Mouse (Mus musculus): Measurements from ENCODE around the gene Nkiras2.
"Not testable (repeated sequence)": the region's sequence is repeated elsewhere in the genome, so short reads cannot be mapped to it uniquely, and the experiment has no call there.

Gene Nkiras2

DNA sequence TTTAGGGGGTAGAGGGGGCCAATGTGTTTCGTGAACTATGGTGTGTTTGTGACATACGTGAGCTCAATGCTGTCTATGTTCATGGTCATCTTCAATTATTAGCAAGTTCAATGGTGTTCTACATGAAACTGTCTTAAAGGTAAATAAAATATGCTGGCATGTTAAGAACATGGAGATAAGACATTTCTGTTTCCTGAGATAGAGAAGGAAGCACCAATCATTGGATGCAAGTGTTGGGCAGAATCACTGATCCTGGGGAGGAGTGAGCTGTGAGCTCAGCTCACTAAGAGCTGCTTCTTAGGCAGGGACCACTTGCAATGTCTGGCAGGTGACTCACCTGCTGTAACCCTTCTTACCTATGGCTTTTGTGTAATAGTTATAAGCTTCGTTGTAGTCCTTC is 17.7 kb upstream of the Nkiras2 start:
- DNase-seq (ENCODE audit: low read depth): no peak

DNA sequence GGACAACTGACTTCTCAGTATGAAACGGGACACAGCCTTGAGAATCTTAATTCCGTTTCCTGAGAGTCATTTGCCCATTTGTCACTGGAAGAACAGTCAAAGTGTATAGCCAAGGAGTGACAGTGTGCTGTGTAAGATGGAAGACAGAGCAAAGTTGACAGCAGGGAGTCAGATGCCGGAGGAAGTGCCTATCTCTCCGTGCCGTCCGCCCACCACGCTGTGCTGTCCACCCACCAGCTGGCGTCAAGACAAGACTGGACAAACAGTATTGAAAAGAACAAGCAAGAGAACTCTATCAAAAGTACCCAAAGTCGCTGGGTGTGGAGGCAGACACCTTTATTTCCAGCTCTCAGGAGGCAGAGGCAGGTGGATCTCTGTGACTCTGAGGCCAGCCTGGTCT is 15.9 kb upstream of the Nkiras2 start:
- no peak for DNase-seq (ENCODE audit: low read depth)

DNA sequence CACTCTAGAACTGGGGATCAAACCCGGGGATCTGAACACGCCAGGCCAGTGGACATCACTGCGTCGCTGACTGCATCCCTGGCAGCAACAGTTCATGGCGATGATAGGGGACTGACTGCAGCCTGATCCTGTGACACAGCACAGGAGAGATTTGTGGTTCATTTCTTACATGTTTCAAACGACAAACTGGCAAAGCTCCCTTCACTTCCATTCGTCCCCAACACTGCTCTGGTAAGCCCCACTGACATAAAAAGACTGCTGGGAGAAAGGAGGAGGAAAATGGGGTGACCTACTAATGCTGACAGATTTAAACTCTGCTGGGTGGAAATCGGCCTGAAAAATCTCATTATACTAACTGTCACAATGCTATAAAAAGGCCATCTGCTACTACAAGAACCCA is 15.2 kb upstream of the Nkiras2 start:
- DNase-seq (ENCODE audit: low read depth): no peak

DNA sequence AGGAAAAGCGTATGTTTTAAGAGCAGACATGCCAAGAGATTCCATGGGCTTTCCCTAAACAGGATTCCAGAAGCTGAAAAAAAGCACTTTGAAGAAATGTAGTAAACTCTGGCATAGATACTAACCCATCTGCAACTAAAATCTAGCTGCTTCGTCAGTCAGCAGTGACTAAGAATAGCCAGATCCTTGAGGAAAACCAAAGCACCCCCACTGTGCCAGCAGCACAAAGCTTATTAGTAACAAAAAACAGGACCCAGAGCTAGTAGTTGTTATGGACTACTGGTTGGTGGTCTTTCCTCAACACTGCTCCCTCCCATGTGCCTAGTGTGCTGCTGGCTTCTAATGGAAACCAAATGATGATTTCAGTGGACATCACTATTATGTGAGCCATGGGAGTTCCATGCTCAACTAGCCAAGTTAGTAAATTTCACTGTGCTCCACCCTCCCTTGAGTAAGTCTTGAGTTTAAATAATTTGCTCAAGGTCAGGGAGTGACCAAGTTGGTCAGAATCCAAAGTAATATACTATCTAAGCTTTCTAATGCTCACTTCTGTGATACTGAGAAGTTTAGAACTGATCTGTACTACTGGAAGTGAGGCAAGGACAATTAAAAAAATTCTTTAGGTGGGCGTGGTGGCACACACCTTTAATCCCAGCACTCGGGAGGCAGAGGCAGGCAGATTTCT is 14.6 kb upstream of the Nkiras2 start:
- DNase-seq (ENCODE audit: low read depth): no peak

DNA sequence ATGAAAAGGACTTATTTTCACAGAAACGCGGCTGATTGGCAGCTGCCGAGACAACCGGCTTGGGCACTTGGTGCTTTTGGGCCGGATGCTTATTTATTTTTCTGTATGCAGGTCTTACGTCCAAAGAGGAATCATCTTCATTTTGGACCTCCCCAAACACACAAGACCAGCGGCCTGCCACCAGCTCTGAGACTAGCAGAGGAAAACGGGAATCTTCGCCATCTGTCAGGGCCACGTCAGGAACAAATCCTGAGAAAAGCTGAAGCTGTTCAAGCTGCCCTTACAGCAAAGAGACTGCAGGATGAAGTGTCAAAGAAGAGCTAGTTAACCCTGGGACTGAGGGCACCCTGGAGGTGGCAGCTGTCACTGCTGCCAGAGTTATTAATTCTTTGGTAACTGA is 13.6 kb upstream of the Nkiras2 start:
- no peak for DNase-seq (ENCODE audit: low read depth)

DNA sequence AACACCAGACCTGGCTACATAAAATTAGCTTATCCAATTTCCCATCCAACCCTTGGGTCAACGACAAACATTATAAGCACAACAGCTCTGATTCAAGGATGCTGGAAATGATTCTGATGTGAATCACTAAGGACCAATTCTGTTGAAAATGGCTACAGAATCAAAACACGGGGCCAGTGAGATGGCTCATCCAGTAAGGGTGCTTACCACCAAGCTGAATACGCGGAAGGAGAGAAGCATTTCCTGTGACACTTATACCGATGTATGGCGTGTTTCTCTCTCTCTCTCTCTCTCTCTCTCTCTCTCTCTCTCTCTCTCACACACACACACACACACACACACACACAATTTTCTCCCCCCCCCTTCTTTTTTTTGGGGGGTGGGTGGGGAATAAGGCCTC is 11.9 kb upstream of the Nkiras2 start:
- DNase-seq (ENCODE audit: low read depth): no peak

DNA sequence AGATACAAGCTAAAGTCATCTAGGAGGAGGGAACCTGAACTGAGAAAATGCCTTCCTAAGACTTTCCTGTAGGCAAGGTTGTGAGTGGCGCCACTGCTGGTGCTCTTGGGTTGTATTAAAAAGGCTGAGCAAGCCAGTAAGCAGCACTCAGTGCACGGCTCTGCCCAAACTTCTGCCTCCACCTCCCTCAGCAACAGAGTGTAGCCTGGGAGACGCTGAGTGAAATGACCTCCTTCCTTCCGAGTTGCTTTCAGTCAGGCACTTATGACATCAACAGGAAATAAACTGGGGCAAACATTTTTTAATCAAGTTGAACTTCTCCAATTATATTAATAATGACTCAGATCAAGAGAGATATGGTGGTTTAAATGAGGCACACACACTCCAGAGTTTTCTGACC is 10.2 kb upstream of the Nkiras2 start:
- no peak for DNase-seq (ENCODE audit: low read depth)

DNA sequence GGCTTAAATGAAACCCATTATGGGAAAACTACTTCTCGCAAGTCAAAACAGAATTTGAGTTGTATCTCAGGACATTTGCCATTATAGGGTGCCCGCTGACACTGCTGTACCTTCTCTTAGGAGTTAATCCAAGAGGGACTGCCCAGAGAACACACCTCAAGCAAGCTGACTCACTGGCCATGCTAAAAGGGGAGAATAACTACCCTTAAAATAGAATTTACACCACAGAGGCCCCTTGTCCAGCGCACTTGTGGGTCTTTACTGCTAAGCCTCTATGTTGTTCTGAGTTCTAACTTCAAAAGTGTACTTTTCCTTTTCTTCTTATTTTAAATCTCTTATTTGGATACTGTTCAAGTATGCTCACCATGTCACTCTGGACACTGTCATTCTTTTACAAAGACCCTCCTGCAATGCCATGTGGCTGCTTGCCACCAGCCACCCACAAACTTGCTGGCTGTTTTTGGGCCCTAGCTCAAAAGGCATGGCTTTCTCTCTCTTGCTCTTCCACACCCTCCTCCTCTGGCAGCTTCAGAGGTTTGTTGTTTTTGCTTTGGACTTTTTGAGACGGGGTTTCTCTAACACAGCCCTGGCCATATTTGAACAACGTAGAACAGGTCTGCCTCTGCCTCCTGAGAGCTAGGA is 9.6 kb upstream of the Nkiras2 start:
- no peak for DNase-seq (ENCODE audit: low read depth)

DNA sequence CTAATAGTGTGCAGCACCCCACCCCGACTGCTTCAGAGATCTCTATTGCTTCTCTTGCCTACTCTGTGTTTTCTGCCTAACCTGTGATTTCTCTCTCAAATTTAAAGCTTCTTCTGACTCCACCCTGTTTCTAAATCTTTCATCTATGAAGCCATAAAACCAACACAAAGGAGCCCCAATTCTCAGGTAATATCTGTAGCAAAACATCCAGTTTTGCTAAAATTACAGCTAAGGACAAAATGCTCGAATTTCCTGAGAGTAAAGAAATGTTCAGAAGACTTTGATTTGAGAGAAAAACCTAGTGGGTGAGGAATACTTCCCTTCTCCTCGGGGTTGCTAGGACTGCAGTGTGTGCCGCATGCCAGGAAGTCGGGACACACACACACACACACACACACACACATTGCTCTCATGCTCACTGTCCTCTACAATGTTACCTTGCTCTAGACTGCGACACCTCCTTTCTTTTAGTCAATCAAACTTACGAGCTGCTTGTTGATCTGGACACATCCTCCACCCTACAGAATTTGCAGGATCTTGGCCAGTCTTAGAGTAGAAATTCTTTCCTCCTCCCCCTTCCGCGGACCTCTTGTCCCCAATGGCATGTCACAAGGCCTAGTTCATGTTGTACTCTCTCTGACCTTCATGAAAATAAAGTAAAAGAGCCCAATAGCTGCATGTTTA is 8.9 kb upstream of the Nkiras2 start:
- no peak for DNase-seq (ENCODE audit: low read depth)

DNA sequence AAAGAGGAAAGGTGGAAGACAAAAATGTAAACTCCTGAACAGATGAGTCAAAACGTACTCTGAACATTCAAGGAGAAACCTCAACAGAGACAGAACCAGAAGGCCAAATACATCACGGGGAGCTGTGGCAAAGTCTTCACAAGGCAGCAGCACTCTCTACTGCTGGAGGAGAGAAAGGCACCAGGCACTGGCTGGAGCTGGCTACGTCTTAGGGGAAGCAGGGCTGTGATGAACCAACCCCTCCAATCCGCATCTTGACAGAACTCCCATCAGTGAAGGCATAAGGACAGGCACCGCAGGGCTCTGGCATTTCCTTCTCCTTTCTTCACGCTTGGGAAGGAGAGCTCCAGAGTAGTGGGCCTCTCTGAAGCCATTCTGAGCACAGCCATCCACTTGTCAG is 7.4 kb upstream of the Nkiras2 start:
- DNase-seq (ENCODE audit: low read depth): no peak

DNA sequence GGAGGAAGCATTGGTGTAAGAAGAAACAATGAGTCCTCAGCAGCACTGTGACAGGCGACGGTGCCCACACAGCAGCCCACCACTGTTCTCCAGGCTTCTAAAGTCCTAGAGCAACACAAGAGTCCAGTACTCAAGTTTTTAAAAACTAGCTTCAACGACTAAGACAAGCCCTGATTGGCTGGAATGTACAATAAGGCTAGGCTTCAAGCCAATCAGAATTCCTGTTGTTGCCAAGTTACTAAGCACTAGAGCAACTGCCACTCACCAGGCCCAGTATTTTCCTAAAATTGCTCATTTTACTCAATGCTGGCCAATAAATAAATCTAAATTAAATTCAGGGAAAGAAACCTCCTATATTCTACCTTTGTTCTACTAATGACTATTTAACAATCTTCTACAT is 5.8 kb upstream of the Nkiras2 start:
- DNase-seq (ENCODE audit: low read depth): no peak

DNA sequence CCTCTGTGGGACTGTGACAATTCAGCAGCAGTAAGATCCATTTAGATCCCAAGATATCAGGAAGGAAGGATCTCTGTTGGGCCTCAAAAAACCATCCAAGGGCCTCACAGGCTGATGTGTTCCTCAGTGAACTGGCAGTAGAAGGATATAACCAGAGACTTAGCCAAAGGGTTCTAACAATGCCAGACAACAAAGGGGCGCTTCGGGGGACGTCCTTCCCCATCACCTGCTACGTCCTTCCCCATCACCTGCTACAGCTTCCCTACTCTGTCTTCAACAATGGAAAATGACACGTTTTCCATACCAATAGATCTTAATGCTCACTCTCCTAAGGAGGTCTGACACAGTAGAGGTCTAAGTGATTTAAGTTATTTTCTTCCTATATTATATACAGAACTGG is 2.7 kb upstream of the Nkiras2 start:
- DNase-seq (ENCODE audit: low read depth): no peak

DNA sequence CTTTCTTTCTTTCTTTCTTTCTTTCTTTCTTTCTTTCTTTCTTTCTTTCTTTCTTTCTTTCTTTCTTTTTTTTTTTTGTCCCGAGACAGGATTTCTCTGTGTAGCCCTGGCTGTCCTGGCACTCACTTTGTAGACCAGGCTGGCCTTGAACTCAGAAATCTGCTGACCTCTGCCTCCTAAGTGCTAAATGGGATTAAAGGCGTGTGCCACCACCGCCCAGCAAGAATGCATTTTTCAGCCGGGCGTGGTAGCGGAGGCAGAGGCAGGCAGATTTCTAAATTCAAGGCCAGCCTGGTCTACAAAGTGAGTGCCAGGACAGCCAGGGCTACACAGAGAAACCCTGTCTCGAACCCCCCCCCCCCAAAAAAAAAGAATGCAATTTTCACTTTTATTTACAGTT is 2.2 kb upstream of the Nkiras2 start:
- DNase-seq (ENCODE audit: low read depth): not testable (repeated sequence)

DNA sequence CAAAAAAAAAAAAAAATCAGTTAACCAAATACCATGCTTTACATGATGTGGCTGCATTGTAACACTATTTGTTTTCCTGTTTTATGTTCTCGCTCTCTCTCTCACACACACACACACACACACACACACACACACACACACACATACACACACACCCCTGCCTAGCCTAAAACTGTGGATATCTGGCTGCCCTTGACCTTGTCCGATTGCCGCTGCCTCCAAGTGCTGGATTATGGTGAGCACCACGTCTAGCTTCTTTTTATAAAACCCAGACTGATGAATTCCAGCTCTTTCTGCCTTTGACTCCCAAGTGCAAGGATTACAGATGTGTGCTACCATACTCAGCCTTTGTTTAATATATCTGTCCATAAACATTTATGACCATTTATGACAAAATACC is 1.6 kb upstream of the Nkiras2 start:
- no peak for DNase-seq (ENCODE audit: low read depth)

DNA sequence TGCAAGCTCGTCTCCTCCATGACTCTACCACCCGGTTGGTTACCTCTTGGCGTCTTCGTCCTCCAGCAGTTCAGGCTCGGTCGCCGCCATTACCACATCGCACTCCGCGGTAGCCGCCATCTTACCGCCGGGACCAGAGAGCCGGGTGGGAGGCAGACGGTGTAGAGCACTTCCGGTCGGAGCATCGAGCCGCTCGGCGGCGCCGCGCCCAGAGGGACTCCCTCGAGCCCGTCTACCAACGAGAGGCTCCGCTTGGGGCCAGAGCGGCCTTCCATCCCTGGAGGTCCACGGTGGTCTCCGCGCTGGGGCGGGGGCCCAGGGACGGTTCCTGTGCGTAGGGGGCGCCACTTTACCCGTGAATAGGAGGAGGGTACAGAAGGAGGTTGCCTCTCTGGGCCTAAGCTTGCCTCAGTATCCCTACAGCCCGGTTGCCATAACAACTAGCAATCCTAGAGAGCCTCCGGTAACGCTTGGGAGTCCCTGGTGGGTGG is 486 bp downstream of the Nkiras2 start:
- DNase-seq (ENCODE audit: low read depth): peak; percentile 89

DNA sequence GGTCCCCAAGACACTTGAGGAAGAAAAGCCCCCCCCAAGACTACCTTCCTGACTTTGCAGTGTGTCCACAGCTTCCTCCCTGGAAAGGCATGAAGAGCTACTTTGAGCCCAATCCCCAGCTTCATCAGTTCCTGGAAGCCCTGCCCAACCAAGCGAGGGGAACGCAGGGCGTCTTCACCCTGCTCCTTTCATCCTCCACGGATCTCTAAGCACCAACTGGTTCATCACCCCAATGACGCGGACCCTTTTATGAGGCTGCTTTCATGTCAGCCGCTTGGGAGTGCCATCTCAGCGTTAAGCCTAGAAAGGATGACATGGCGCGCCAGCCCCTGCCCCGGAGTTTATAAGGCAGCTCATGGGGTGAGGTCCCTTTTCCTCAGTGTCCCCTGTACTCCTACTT is 938 bp downstream of the Nkiras2 start, which contains the start of gene Dnajc7:
Dnajc7 (minus strand) TSS at position 187 of the 400 bp plus-strand sequence.
- DNase-seq (ENCODE audit: low read depth): no peak

DNA sequence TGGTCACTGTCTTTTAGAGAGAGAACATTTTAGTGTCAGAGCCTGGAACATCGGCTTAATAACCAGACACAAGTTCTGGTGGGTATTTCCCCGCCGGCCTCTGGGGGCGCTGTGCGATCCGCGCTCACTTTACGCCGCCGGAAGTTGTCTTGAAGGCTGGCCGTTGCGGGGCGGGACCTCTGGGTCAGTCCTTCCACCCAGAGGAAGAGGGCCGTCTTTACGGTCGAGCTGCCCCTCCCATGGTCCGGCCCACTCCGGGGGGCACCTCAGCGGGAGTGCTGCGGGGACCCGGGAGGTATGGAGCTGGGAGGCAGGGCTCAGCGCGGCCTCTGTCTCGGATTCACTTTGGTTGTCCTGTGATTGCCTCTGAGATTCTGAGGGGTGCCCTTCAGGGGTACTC is 3.7 kb downstream of the Nkiras2 start:
- DNase-seq (ENCODE audit: low read depth): peak; percentile 87

DNA sequence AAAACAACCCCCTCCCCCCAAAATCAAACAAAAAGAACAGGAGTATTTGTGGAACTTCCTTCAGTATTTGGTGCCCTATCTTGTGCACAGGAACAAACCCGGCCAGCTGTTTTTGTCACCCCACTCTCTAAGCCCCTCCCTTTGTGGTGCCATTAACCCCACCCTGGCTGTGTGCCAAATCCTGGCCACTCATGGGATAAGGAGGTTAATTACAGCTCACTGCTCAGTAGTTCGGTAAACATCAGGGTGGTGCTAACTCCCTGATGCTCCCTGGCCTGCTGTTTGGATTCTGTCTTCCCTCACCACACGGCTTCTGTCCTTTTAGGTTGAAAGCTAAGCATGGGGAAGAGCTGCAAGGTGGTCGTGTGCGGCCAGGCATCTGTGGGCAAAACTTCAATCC is 4.8 kb downstream of the Nkiras2 start:
- DNase-seq (ENCODE audit: low read depth): peak; percentile 51

DNA sequence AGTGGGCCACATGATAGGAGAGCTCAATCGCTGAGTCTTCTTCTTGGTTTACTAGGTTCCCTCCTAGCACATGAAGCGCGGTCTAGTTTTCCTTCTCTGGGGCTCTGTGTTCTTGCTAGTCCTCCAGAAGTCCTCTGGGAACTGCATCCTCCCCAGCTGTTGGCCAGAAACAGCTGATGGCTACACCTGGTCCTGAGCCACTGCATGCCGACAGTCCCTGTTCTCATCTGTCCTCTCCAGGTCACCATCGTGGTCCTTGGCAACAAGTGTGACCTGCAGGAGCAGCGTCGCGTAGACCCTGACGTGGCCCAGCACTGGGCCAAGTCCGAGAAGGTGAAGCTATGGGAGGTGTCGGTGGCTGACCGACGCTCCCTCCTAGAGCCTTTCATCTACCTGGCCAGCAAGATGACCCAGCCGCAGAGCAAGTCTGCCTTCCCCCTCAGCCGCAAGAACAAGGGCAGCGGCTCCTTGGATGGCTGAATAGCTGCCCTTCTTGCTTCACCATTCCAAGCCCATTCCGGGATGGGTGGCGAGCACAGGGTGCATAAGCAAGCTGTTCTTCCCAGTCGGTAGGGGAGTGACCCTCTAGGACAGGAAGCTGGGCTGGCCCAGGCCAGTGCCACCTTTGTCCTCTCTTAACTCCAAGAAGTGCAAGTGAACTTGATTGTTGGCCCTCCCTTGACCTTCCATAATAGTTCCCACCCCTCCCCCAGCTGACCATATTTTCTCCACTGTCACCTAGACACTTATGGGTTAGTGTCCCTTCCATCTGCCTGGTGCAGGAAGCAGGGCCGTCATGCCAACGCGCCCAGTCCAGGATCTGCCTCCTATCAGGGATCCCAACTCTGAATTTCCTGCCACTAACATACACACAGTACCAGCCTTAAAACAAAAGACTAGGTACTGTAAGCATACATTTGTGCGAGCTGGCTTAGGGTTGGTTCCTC is 7.0 kb downstream of the Nkiras2 start:
- no peak for DNase-seq (ENCODE audit: low read depth)

DNA sequence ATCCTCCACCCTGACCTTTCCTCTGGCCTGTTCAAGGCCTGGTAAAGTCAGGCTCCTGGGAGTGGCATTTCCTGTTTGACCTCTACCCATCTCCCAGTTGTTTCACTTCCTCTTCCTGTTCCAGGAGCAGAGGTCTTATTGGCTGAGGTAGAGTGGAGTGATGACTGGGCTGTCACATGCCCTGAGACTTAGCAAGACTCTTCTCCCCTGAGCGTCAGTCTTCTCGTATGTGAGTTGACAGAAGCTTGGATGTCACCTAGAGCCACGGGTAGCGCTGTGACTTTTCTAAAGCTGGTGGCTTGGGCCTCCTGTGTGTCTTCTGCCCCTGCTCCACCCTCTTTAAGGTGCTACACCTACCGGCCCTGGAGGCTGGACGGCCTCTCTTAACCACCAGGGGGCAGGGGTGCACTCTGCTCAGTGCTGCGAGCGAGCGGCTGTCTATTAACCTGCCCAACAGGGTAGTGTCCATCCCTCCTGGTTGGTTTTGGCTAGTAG is 7.7 kb downstream of the Nkiras2 start:
- peak; percentile 49 for DNase-seq (ENCODE audit: low read depth)

DNA sequence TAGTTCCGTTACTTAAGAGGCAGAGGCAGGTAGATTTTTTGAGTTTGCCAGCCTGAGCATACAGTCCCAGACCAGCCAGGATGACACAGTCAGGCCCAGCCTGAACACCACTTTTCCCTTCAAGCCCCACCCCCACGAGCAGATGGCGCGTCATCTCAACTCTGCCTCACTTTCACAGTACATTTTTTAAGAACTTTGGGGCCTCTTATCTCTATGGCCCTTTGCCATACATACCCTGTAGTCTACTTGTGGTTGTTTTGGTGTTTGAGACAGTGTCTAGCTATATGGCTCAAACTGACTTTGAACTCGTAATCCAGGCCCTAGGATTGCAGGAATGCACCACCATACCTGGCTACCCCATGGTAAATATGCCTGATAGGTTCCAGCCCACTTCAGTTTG is 9.0 kb downstream of the Nkiras2 start:
- no peak for DNase-seq (ENCODE audit: low read depth)

DNA sequence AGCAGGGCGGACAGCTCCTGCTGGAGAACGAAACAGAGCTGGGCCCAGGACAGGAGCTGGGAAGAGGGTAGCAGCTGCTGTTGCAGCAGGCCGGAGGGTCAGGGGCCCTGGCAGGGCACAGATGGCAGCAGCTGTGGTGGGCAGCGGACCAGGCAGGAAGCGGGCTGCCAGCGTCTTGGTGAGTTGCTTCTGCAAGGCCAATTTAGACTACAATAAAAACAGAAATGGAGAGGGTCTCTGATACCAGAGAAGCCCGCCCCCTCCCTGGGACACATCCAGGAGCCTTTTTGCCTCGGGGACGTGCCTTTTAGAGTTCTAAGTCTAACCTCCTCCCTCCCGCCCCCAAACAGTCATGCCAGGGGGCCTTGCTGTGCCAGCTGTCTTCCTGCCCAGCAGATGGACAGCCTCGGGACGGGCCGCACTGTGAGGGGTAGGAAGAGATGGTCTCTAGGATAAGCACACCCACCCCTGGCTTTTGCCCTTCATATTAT is 9.9 kb downstream of the Nkiras2 start:
- DNase-seq (ENCODE audit: low read depth): no peak

Measured in c-Kit-positive CD71-positive TER-119-negative erythroid progenitor cells, embryonic 14.5 days (primary cell).